In the genomic region with DNA sequence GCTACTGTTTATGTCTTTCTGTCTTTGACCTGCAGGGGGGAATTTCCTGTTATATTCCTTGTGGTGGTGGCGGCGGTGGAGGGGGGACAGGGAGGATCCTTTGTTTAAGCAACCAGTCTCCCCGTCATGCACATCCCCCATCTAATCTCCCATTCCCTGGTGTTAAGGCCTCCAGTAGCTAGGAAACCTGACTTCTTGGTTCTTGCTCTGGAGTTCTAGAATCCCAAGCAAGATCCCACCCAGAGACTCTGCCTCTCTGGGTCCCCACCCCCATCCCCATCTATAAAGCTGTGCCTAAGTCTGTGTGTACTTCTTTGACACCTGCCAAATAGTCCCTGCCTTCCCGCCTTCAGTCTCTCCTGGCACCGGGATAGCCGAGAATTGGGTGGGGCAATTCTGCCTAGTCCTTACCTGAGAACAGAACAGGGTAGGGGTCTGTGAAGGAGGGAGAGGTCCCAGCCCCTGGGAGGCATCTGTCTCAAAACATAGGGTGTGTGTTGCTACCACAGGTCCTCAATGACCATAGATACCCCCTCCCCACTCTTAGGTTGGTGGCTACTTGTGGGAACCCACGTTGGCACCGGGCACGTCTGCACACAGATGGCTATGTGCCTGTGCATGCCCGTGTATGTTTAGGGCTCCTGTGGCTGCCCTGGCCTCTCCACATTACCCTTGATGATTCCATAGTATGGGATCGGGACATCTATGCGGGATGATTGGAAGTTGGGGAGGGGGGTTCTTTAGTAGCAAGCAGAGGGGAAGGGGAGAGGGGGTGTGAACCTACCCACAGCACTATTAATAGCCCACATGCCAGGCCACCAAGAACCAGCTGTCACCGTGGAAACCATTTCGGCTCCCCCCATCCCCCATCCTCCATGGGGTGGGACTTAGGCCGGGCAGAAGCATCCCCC, we compare ENCODE assay signal across 8 mouse cellular contexts. TPM values are rescaled to one million over a fixed set of nuclear protein-coding genes. Genes with fewer than 3 reads are reported as not detected.
DNase-seq lines count a peak whose midpoint lies in the region; ATAC-seq and TF ChIP-seq lines count a peak whose summit lies in the region.
"Had no signal": no experiment of that assay in that cellular context is flagged by ENCODE, and none has a peak within 500 bp of the region (broad histone marks: within the 10 kb centered on the region; RNA-seq: fewer than 3 reads in every experiment).

No protein-coding gene starts in this region.

- no peak overlapping the region for H3K4me3 ChIP-seq in MEL (ENCODE audit: control insufficient read depth in 1 of 2, insufficient read depth in 1 of 2, low read depth in 2 of 2, low read length in 2 of 2)
- no peak overlapping the region for H3K4me3 ChIP-seq in forebrain, embryonic 11.5 days (ENCODE audit: low read depth, low read length)
- H3K4me3 ChIP-seq in intestine, embryonic 16.5 days (ENCODE audit: low read length), result peak overlapping the region; percentile 34

- H3K79me2 ChIP-seq in MEL (ENCODE audit: control insufficient read depth, insufficient read depth, low read length, poor library complexity), result peaks cover 6% of the 10 kb centered on the region

- H3K9ac ChIP-seq in MEL (ENCODE audit: control insufficient read depth, low read depth, low read length, poor library complexity, severe bottlenecking), result no peak overlapping the region
- H3K9ac ChIP-seq in forebrain, embryonic 11.5 days (ENCODE audit: low read length), result peak overlapping the region; percentile 41; the same call in 1 of the 2 replicates
- peak overlapping the region; percentile 66 for H3K9ac ChIP-seq in intestine, embryonic 16.5 days (ENCODE audit: low read depth, low read length)

- no peaks in the 10 kb centered on the region for H3K27me3 ChIP-seq in MEL (ENCODE audit: control insufficient read depth in 1 of 2, insufficient read depth in 2 of 2, low read length in 2 of 2)
- no peaks in the 10 kb centered on the region for H3K27me3 ChIP-seq in forebrain, embryonic 11.5 days (ENCODE audit: control insufficient read depth, insufficient read depth, low read length)
- H3K27me3 ChIP-seq in intestine, embryonic 16.5 days (replicated peaks; ENCODE audit: control insufficient read depth, insufficient read depth, low read length), result no peaks in the 10 kb centered on the region

- no peak for TF ChIP-seq POLR2A in MEL (IDR thresholded peaks at IDR 0.05; ENCODE audit: control insufficient read depth in 1 of 2, insufficient read depth in 1 of 2, low read depth in 1 of 2, low read length in 2 of 2, poor library complexity in 1 of 2)

- peaks cover 0 to 39% of the 10 kb centered on the region in 2 experiments; a peak in 2 of 4 replicates for H3K36me3 ChIP-seq in MEL (ENCODE audit: control insufficient read depth in 1 of 2, insufficient read depth in 2 of 2, low read length in 2 of 2)
- no peaks in the 10 kb centered on the region for H3K36me3 ChIP-seq in forebrain, embryonic 11.5 days (ENCODE audit: control insufficient read depth, insufficient read depth, low read length)
- H3K36me3 ChIP-seq in intestine, embryonic 16.5 days (ENCODE audit: control insufficient read depth, insufficient read depth, low read length), result 0 out of 2 replicates have a peak, but pooled peaks cover 5% of the 10 kb centered on the region

- TF ChIP-seq RAD21 in MEL (IDR thresholded peaks at IDR 0.05; ENCODE audit: low read depth, low read length), result no peak

- no peaks in the 10 kb centered on the region for H3K9me3 ChIP-seq in MEL (replicated peaks; ENCODE audit: insufficient read depth, low read length)
- no peaks in the 10 kb centered on the region for H3K9me3 ChIP-seq in forebrain, embryonic 11.5 days (ENCODE audit: control insufficient read depth, low read length)
- no peaks in the 10 kb centered on the region for H3K9me3 ChIP-seq in intestine, embryonic 16.5 days (ENCODE audit: control insufficient read depth, low read length)

- peak overlapping the region; percentile 37 for H3K4me2 ChIP-seq in forebrain, embryonic 11.5 days (ENCODE audit: low read depth, low read length, severe bottlenecking)
- H3K4me2 ChIP-seq in intestine, embryonic 16.5 days (ENCODE audit: low read depth, low read length), result peak overlapping the region; percentile 61

- H3K27ac ChIP-seq in MEL (ENCODE audit: control insufficient read depth, low read depth, low read length), result peak overlapping the region; percentile 72; the same call in 1 of the 2 replicates
- peak overlapping the region; percentile 74 for H3K27ac ChIP-seq in forebrain, embryonic 11.5 days (ENCODE audit: low read depth, low read length)
- peak overlapping the region; percentile 97 for H3K27ac ChIP-seq in intestine, embryonic 16.5 days (ENCODE audit: low read length)
- H3K27ac ChIP-seq: macrophage had no signal

- H3K4me1 ChIP-seq in MEL (ENCODE audit: control insufficient read depth in 1 of 2, insufficient read depth in 2 of 2, low read length in 2 of 2), result peaks cover 42 to 51% of the 10 kb centered on the region in 2 experiments
- peaks cover 64% of the 10 kb centered on the region for H3K4me1 ChIP-seq in forebrain, embryonic 11.5 days (replicated peaks; ENCODE audit: control insufficient read depth, insufficient read depth, low read length)
- peaks cover 96% of the 10 kb centered on the region for H3K4me1 ChIP-seq in intestine, embryonic 16.5 days (ENCODE audit: control insufficient read depth, insufficient read depth, low read length)

- peak; percentile 43 for DNase-seq in B cell, adult 2 months
- peak; percentile 69 for DNase-seq in MEL (ENCODE audit: low read depth, low spot score)
- DNase-seq in forebrain, embryonic 11.5 days (ENCODE audit: low spot score), result peak; percentile 62
- DNase-seq in lung, postnatal 14 days, result peak; percentile 68
- no peak for DNase-seq in thymus, postnatal 25 days

- TF ChIP-seq CTCF in MEL (IDR thresholded peaks at IDR 0.05 in 2 of 3, conservative IDR thresholded peaks at IDR 0.05 in 1 of 3; ENCODE audit: control insufficient read depth in 1 of 3, insufficient read depth in 1 of 3, low read depth in 2 of 3, low read length in 3 of 3, poor library complexity in 1 of 3, severe bottlenecking in 1 of 3), result peak in 2 of 3 experiments; percentile 20 to 29; a peak in 3 of 6 replicates

- 27% methylated on average over 15 of the region's 15 CpGs for WGBS in forebrain, embryonic 11.5 days
- 14% methylated on average over 15 of the region's 15 CpGs for WGBS in intestine, embryonic 16.5 days

- no peak for TF ChIP-seq EP300 in MEL (IDR thresholded peaks at IDR 0.05; ENCODE audit: low read depth in 1 of 2, low read length in 2 of 2)

- ATAC-seq in forebrain, embryonic 11.5 days (replicated peaks; ENCODE audit: low FRiP score), result 0 out of 2 replicates have a peak, but pooled peaks have one; percentile 25
- no peak for ATAC-seq in intestine, embryonic 16.5 days
- ATAC-seq in activated CD4-positive, CD25-positive, alpha-beta regulatory T cell, adult 4 months, result no peak

TF ChIP-seq in MEL, 35 proteins besides CTCF, POLR2A, EP300 and RAD21 (continues in another document):
- TF ChIP-seq ZNF384 (IDR thresholded peaks at IDR 0.05; ENCODE audit: low read depth, low read length) (no peak), ZKSCAN1 (IDR thresholded peaks at IDR 0.05; ENCODE audit: low read depth, low read length) (no peak), TCF12 (IDR thresholded peaks at IDR 0.05; ENCODE audit: low read depth, low read length) (no peak), HCFC1 (IDR thresholded peaks at IDR 0.05; ENCODE audit: low read depth, low read length) (0 out of 2 replicates have a peak, but pooled peaks have one; percentile 25)

RNA-seq across cellular contexts. Expression of a gene that starts 8.3 kb away (rescaled TPM):
- total RNA-seq in MEL (2012; rRNA removed), result 22.0 and 29.6 TPM in 2 replicates
- 10 to 100 TPM in 1 of 2 experiments, not detected in 1; 50.9 TPM for polyA plus RNA-seq in MEL (2012; ENCODE audit: insufficient read depth in 1 of 2, insufficient read length in 2 of 2, low read depth in 1 of 2, low replicate concordance in 2 of 2, missing spikeins in 1 of 2)
- polyA plus RNA-seq in forebrain, embryonic 11.5 days (2014; fragmentation: Nextera tagmentation; extraction: Ambion mirVana), result 35.9 and 36.9 TPM in 2 replicates
- polyA plus RNA-seq in intestine, embryonic 16.5 days (2015; fragmentation: Nextera tagmentation; extraction: Ambion mirVana), result 41.5 and 42.0 TPM in 2 replicates
- 1 to 10 TPM; 1.4 to 3.5 TPM for polyA plus RNA-seq in activated CD4-positive, CD25-positive, alpha-beta regulatory T cell, adult 4 months (2017; shearing (Covaris generic))

RNA-seq across cellular contexts. Expression of a gene that starts 19.5 kb away (rescaled TPM):
- 37.5 and 41.4 TPM in 2 replicates for total RNA-seq in MEL (2012; rRNA removed)
- 10 to 100 TPM in 1 of 2 experiments, not detected in 1; 89.8 TPM for polyA plus RNA-seq in MEL (2012; ENCODE audit: insufficient read depth in 1 of 2, insufficient read length in 2 of 2, low read depth in 1 of 2, low replicate concordance in 2 of 2, missing spikeins in 1 of 2)
- polyA plus RNA-seq in forebrain, embryonic 11.5 days (2014; fragmentation: Nextera tagmentation; extraction: Ambion mirVana), result 75.9 and 76.6 TPM in 2 replicates
- polyA plus RNA-seq in intestine, embryonic 16.5 days (2015; fragmentation: Nextera tagmentation; extraction: Ambion mirVana), result 36.8 and 38.5 TPM in 2 replicates
- polyA plus RNA-seq in activated CD4-positive, CD25-positive, alpha-beta regulatory T cell, adult 4 months (2017; shearing (Covaris generic)), result 10 to 100 TPM; 19.1 to 27.9 TPM

RNA-seq across cellular contexts. Expression of a gene that starts 26.4 kb away (rescaled TPM):
- 1.9 and 2.0 TPM in 2 replicates for total RNA-seq in MEL (2012; rRNA removed)
- polyA plus RNA-seq in MEL (2012; ENCODE audit: insufficient read depth in 1 of 2, insufficient read length in 2 of 2, low read depth in 1 of 2, low replicate concordance in 2 of 2, missing spikeins in 1 of 2), result 1 to 10 TPM in 1 of 2 experiments, not detected in 1; 5.6 TPM
- 1.0 and 1.6 TPM in 2 replicates for polyA plus RNA-seq in forebrain, embryonic 11.5 days (2014; fragmentation: Nextera tagmentation; extraction: Ambion mirVana)
- 2.3 and 2.7 TPM in 2 replicates for polyA plus RNA-seq in intestine, embryonic 16.5 days (2015; fragmentation: Nextera tagmentation; extraction: Ambion mirVana)
- polyA plus RNA-seq in activated CD4-positive, CD25-positive, alpha-beta regulatory T cell, adult 4 months (2017; shearing (Covaris generic)), result 1 to 10 TPM; 2.9 to 5.4 TPM

RNA-seq across cellular contexts. Expression of a gene that starts 46.6 kb away (rescaled TPM):
- 35.0 and 37.1 TPM in 2 replicates for total RNA-seq in MEL (2012; rRNA removed)
- 10 to 100 TPM in 1 of 2 experiments, not detected in 1; 49.4 TPM for polyA plus RNA-seq in MEL (2012; ENCODE audit: insufficient read depth in 1 of 2, insufficient read length in 2 of 2, low read depth in 1 of 2, low replicate concordance in 2 of 2, missing spikeins in 1 of 2)
- 24.0 and 28.4 TPM in 2 replicates for polyA plus RNA-seq in forebrain, embryonic 11.5 days (2014; fragmentation: Nextera tagmentation; extraction: Ambion mirVana)
- 13.5 and 14.5 TPM in 2 replicates for polyA plus RNA-seq in intestine, embryonic 16.5 days (2015; fragmentation: Nextera tagmentation; extraction: Ambion mirVana)
- polyA plus RNA-seq in activated CD4-positive, CD25-positive, alpha-beta regulatory T cell, adult 4 months (2017; shearing (Covaris generic)), result 10 to 100 TPM; 19.9 to 22.0 TPM

RNA-seq across cellular contexts. Expression of a gene that starts 47.7 kb away (rescaled TPM):
- total RNA-seq in MEL (2012; rRNA removed), result not detected in 2 replicates
- under 1 TPM in 1 of 2 experiments, not detected in 1; 0.18 TPM for polyA plus RNA-seq in MEL (2012; ENCODE audit: insufficient read depth in 1 of 2, insufficient read length in 2 of 2, low read depth in 1 of 2, low replicate concordance in 2 of 2, missing spikeins in 1 of 2)
- polyA plus RNA-seq in forebrain, embryonic 11.5 days (2014; fragmentation: Nextera tagmentation; extraction: Ambion mirVana), result not detected in 2 replicates
- 0.10 TPM in 1 of 2 replicates, not detected in the other for polyA plus RNA-seq in intestine, embryonic 16.5 days (2015; fragmentation: Nextera tagmentation; extraction: Ambion mirVana)
- not detected for polyA plus RNA-seq in activated CD4-positive, CD25-positive, alpha-beta regulatory T cell, adult 4 months (2017; shearing (Covaris generic))
- polyA plus RNA-seq: macrophage had no signal
